Mouse (Mus musculus) cerebellum, adult 2 months (tissue): ENCODE measurements around the gene Ppcs.

ENCODE experiments used
- CTCF ChIP-seq: fragments of 200-500 bp; IDR thresholded peaks from 2 replicates; pipeline ENCODE4 v1.5.1; 2011; ENCODE audit warnings: low read depth, mild to moderate bottlenecking, control low read depth, low read length, moderate library complexity, borderline replicate concordance; ENCODE audit not compliant: insufficient read depth
- POLR2A ChIP-seq: fragments of 200-500 bp; IDR thresholded peaks from 2 replicates; pipeline ENCODE4 v1.6.1; 2011; ENCODE audit warnings: low read length, control low read depth, borderline replicate concordance; ENCODE audit not compliant: insufficient read depth

- no peak for TF ChIP-seq CTCF
- TF ChIP-seq POLR2A = no peak
These were observed 20.3 kb upstream of the Ppcs start for GRCm38 (mm10) chr4:119442539-119442938.
